Mouse (Mus musculus) stomach, postnatal 0 days (tissue): Measurements from ENCODE around the gene Ulk4. TPM values are rescaled to one million over a fixed set of nuclear protein-coding genes. Genes with fewer than 3 reads are reported as not detected.

ENCODE experiments used
- ATAC-seq: fragments of 200-750 bp; cut with Nextera tagmentation; 2 replicates; pipeline ENCODE4 v1.8.0; 2017; ENCODE audit not compliant: low FRiP score, low TSS enrichment
- DNase-seq: peaks from one replicate; pipeline ENCODE4 v3.0.0-alpha.2; 2016; ENCODE audit warnings: low spot score
- H3K27ac ChIP-seq: fragments of 300-500 bp; sonication (generic); replicated peaks from 2 replicates; pipeline ENCODE4 v1.5.1; 2014; ENCODE audit warnings: mild to moderate bottlenecking, control low read depth
- H3K27me3 ChIP-seq: fragments of 300-500 bp; sonication (generic); 2 replicates; pipeline ENCODE4 v1.6.1; 2014; ENCODE audit warnings: low read length; ENCODE audit not compliant: control insufficient read depth, insufficient read depth
- H3K36me3 ChIP-seq: fragments of 300-500 bp; sonication (generic); 2 replicates; pipeline ENCODE4 v1.6.1; 2014; ENCODE audit warnings: low read length, mixed read lengths; ENCODE audit not compliant: control insufficient read depth, insufficient read depth
- H3K4me1 ChIP-seq: fragments of 300-500 bp; sonication (generic); replicated peaks from 2 replicates; pipeline ENCODE4 v1.6.1; 2014; ENCODE audit warnings: antibody characterized with exemption; ENCODE audit not compliant: control insufficient read depth, insufficient read depth
- H3K4me2 ChIP-seq: fragments of 300-500 bp; sonication (generic); replicated peaks from 2 replicates; pipeline ENCODE4 v1.6.1; 2014; ENCODE audit warnings: low read depth, mild to moderate bottlenecking, control low read depth, moderate library complexity
- H3K4me3 ChIP-seq: fragments of 300-500 bp; sonication (generic); 2 replicates; pipeline ENCODE4 v1.5.1; 2014; ENCODE audit warnings: low read depth, low read length, control low read depth
- H3K9ac ChIP-seq: fragments of 300-500 bp; sonication (generic); 2 replicates; pipeline ENCODE4 v1.6.1; 2014; ENCODE audit warnings: mild to moderate bottlenecking, low read length, control low read depth, mixed read lengths
- H3K9me3 ChIP-seq: fragments of 300-500 bp; sonication (generic); 2 replicates; pipeline ENCODE4 v1.6.1; 2016; ENCODE audit warnings: low read length; ENCODE audit not compliant: control insufficient read depth
- CTCF ChIP-seq: IDR thresholded peaks from 2 replicates; pipeline ENCODE4 v1.5.1; 2016; ENCODE audit warnings: antibody characterized with exemption, low read depth, mild to moderate bottlenecking, moderate library complexity
- EP300 ChIP-seq: optimal IDR thresholded peaks from 2 replicates; pipeline ENCODE3; 2016; ENCODE audit warnings: antibody characterized with exemption
- WGBS: fragments of 180-500 bp; shearing (Covaris S2); extraction: QIAGEN DNeasy Blood & Tissue Kit; methylation state at CpG from one replicate; pipeline ENCODE4 v1.1.7; 2014; 5-methylcytosine and 5-hydroxymethylcytosine counted together
- microRNA-seq: library from miRNA; unstranded; fragments of <30 nt; microRNA quantifications from one replicate; pipeline ENCODE4, GENCODE M21; 2016
- polyA plus RNA-seq: library from polyadenylated mRNA; unstranded; fragments of >200 nt; fragmentation: Nextera tagmentation; extraction: Ambion mirVana; gene quantifications from 2 replicates; pipeline ENCODE4 v1.2.1, GENCODE M21; 2015

Ulk4 gene
- polyA plus RNA-seq, 1 experiment from 2014 or later = 73.3 TPM

GRCm38 (mm10) chr9:120914877-120915459, 362.0 kb downstream of the Ulk4 start:
- Histone ChIP-seq H3K4me1 (no peaks in the 10 kb centered on the region), H3K4me2 (no peak overlapping the region), H3K27me3 (no peaks in the 10 kb centered on the region), H3K27ac (0 out of 2 replicates have a peak overlapping the region, but pooled peaks have one; percentile 18), H3K36me3 (no peaks in the 10 kb centered on the region), H3K9ac (no peak overlapping the region), H3K4me3 (no peak overlapping the region), H3K9me3 (no peaks in the 10 kb centered on the region)
- ATAC-seq (no peak), DNase-seq (peak; percentile 48)
- 83% methylated on average over 14 of the region's 14 CpGs for WGBS
- TF ChIP-seq CTCF (peak; percentile 67), EP300 (no peak)

- 80% methylated on average over 4 of the region's 4 CpGs for WGBS
- no peak overlapping the region for H3K4me3 ChIP-seq
Observed at GRCm38 (mm10) chr9:120914429-120914828, 362.6 kb downstream of the Ulk4 start.

GRCm38 (mm10) chr9:120913152-120913551, 363.8 kb downstream of the Ulk4 start:
- Histone ChIP-seq H3K36me3 (no peaks in the 10 kb centered on the region), H3K9ac (no peak overlapping the region), H3K27me3 (no peaks in the 10 kb centered on the region), H3K9me3 (no peaks in the 10 kb centered on the region), H3K4me1 (no peaks in the 10 kb centered on the region), H3K4me3 (no peak overlapping the region), H3K4me2 (no peak overlapping the region), H3K27ac (no peak overlapping the region)
- ATAC-seq (peak; percentile 28; the same call in 1 of the 2 replicates), DNase-seq (no peak)
- 50% methylated on average over 13 of the region's 13 CpGs for WGBS
- TF ChIP-seq CTCF (no peak), EP300 (no peak)

More at GRCm38 (mm10) chr9:120914429-120914828, 362.6 kb downstream of the Ulk4 start:
- 0 out of 2 replicates have a peak overlapping the region, but pooled peaks have one; percentile 18 for H3K27ac ChIP-seq
- no peaks in the 10 kb centered on the region for H3K4me1 ChIP-seq
- H3K4me2 ChIP-seq = no peak overlapping the region
- no peaks in the 10 kb centered on the region for H3K36me3 ChIP-seq
- no peaks in the 10 kb centered on the region for H3K9me3 ChIP-seq
- no peak overlapping the region for H3K9ac ChIP-seq
- H3K27me3 ChIP-seq = no peaks in the 10 kb centered on the region
- DNase-seq (no peak), ATAC-seq (no peak)
- TF ChIP-seq CTCF (no peak), EP300 (no peak)

- H3K4me2 ChIP-seq = no peak overlapping the region
- H3K4me1 ChIP-seq = no peaks in the 10 kb centered on the region
- no peak overlapping the region for H3K27ac ChIP-seq
- DNase-seq (no peak), ATAC-seq (no peak)
- H3K27me3 ChIP-seq = no peaks in the 10 kb centered on the region
- no peaks in the 10 kb centered on the region for H3K36me3 ChIP-seq
- TF ChIP-seq CTCF (no peak), EP300 (no peak)
- no peak overlapping the region for H3K9ac ChIP-seq
- WGBS = 83% methylated on average over 6 of the region's 6 CpGs
- H3K9me3 ChIP-seq = no peaks in the 10 kb centered on the region
- no peak overlapping the region for H3K4me3 ChIP-seq
Observed at GRCm38 (mm10) chr9:120908461-120908860, 368.5 kb downstream of the Ulk4 start.

Small RNA genes within 50 kb of the gene (microRNA-seq; reads per million reads assigned to microRNA genes)
- gene Mir7090 = not detected

Other genes with a start within 250 kb of the Ulk4 start
- gene Trak1, start 20.3 kb upstream of the Ulk4 start, polyA plus RNA-seq = 24.0 and 27.7 TPM in 2 replicates
- 2.4 and 2.5 TPM in 2 replicates for gene Cck, start 218.5 kb upstream of the Ulk4 start, polyA plus RNA-seq